Mouse (Mus musculus): ENCODE measurements at regions not wholly inside any gene's neighbourhood (a gene's known extent, or its start where the extent isn't known, plus 50 kb on each side); places are given as distances from the start of the nearest gene placed in this dataset.
"Not testable (repeated sequence)": the region's sequence is repeated elsewhere in the genome, so short reads cannot be mapped to it uniquely, and the experiment has no call there.

DNA sequence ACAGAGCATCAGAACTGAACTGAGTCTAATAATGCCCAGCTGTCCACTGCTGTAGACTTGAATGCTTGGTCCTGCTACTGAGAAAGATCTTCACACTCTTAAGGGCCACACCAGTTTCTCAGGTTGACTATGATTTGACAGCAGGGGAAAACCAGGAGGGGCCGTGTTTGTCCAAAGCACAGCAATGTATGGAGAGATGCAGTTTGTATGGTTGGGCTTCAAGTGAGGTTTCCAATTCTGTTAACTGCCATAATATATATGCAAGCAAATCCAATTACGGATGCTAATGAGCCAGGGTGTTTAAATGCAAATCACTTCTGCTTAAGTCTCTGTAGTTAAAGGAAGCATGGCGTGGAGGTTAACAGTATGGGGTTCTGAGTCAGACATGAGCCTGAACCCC is 157.2 kb upstream of the 1700056E22Rik start:
- ATAC-seq (ENCODE audit: extremely low read depth, insufficient number of reproducible peaks, low FRiP score, poor library complexity, severe bottlenecking): no peak

DNA sequence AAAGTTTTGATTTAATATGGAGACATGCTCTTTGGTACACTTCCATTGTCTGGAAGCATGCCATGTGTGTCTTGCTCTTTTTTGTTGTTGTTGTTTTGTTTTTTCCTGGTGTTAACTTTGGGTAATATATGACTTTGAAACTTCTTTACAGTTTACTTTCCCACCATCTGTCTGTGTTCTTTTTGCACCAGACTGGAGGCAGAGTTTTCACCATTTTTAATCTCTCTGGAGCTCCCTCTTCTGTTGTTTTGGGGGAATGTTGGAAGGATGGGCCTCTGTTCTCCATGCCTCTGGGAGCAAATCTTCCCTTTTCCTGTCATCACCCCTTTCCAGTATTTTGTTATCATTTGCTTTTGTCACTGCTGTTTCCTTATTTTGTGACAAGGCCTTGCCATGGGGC is 153.5 kb upstream of the 1700056E22Rik start:
- ATAC-seq (ENCODE audit: extremely low read depth, insufficient number of reproducible peaks, low FRiP score, poor library complexity, severe bottlenecking): no peak

DNA sequence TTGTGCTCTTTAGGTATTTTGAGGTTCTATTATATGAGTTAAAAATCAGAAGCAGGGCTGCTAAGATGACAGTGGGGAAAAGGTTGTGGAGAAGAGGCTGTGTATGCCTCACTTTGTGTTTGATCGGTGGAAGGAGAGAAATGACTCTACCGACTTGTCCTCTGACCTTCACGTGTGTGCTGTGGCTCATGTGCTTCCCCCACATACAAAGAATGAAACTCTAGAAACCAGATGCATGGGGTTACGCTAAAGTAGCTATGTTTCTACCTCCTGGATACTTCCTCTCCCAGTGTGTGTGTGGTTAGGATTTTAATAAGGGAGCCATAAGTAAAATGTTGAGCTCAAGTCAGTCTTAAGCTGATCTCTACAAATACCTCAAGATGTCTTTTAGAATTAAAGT is 148.1 kb upstream of the 1700056E22Rik start:
- ATAC-seq (ENCODE audit: extremely low read depth, insufficient number of reproducible peaks, low FRiP score, poor library complexity, severe bottlenecking): no peak

DNA sequence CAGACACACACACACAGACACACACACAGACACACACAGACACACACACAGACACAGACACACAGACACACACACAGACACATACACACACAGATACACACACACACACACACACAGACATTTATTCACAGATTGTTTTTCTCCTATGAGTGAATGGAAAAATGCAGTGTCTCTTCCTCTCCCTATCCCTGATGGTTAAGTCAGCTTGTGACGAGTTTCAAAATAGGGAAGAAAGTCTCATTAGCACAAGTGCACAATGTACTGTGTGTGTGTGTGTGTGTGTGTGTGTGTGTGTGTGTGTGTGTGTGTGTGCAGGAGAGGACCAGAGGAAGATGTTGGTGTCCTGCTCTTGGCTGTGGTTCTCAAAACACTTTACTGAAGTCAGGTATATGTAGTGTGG is 140.3 kb upstream of the 1700056E22Rik start:
- not testable (repeated sequence) for ATAC-seq (ENCODE audit: extremely low read depth, insufficient number of reproducible peaks, low FRiP score, poor library complexity, severe bottlenecking)

DNA sequence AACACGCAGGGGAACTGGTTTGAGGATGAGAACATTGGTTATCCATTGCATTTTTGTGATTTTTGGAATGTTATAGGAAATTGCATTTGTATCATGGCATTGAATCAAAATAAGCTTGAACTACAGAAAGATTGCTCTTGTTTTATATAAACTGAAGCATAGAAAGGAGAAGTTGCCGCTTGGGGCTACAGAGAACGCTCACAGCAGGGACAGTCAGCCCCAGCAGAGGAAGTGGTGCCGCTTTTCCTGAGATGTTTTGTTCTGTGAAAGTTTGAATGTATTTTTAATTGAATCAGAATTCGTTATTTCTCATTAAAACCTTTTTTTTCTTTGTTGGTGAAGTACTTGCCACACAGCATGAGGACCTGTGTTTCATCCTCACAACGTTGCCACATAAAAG is 139.6 kb upstream of the 1700056E22Rik start:
- ATAC-seq (ENCODE audit: extremely low read depth, insufficient number of reproducible peaks, low FRiP score, poor library complexity, severe bottlenecking): no peak

DNA sequence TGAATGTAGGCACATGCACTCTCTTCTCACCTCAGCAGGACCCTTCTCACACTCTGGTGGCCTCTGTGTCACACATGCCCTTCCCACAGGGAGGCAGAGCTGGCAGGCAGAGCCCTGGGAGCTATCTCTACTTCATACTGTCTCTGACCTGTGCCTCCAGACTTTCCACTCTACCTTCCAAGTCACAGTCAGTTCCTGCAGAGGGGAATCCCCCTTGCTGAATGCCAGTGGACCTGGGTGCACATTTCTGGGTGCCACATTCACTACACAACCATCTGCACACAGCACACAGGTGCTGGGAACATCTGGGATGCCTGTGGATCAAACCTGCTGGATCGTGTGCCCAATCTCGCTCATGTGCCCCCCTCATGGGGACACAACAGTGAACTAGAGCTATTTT is 138.9 kb upstream of the 1700056E22Rik start:
- ATAC-seq (ENCODE audit: extremely low read depth, insufficient number of reproducible peaks, low FRiP score, poor library complexity, severe bottlenecking): no peak

DNA sequence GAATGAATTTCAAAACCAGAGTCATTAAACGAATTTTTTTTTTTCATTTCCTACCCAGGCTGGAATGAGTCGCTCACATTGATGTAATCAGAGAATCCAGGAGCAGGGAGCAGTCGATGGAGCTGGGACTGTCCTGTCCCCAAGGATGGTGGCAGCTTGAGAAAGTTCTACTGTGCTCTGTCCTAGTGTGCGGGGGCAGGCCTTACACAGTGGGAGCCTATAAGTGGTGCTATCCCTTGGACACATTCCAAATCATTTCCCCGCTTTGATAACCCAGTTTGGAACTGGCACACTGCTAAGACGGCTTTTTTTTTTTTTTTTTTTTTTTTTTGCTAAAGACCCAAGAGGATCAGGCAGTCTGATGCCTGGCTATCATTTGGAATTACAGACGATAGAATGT is 137.5 kb upstream of the 1700056E22Rik start:
- no peak for ATAC-seq (ENCODE audit: extremely low read depth, insufficient number of reproducible peaks, low FRiP score, poor library complexity, severe bottlenecking)

DNA sequence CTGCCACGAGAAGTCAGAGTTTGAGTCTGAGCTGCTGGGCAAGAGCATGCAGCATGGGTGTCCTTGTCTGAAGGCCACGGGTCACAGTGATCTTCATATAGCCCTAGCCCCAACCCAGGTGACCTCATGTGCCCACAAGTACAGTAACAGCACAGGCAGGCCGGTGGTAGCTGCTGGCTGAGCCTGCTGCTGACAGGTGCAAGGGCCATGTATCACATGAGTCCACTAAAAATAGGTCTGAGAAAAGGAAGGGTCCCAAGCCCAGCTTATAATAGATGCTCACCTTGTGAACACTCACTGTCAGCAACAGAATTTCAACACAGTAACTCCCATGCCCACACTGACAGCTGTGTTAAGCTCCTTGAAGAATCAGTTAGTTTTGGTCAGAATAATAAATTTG is 136.8 kb upstream of the 1700056E22Rik start:
- ATAC-seq (ENCODE audit: extremely low read depth, insufficient number of reproducible peaks, low FRiP score, poor library complexity, severe bottlenecking): no peak

DNA sequence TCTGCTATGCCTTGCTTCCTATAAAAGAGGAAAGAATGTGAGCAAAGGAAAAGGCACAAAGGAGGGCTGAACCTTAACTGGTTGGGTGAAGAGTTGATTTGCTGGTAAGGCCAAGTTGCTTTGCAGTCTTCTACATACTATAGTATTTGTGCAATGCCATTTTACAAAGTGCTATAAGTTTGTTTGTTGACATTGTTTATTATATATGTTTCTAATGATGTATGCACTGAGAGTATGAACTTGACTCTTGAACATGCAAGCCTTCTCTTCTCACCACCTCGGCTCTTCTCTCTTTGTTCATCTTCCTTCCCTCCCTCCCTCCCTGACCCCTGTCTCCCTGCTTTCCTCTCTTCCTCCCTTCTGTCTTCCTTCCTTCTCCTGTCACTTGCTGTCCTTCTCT is 135.9 kb upstream of the 1700056E22Rik start:
- no peak for ATAC-seq (ENCODE audit: extremely low read depth, insufficient number of reproducible peaks, low FRiP score, poor library complexity, severe bottlenecking)

DNA sequence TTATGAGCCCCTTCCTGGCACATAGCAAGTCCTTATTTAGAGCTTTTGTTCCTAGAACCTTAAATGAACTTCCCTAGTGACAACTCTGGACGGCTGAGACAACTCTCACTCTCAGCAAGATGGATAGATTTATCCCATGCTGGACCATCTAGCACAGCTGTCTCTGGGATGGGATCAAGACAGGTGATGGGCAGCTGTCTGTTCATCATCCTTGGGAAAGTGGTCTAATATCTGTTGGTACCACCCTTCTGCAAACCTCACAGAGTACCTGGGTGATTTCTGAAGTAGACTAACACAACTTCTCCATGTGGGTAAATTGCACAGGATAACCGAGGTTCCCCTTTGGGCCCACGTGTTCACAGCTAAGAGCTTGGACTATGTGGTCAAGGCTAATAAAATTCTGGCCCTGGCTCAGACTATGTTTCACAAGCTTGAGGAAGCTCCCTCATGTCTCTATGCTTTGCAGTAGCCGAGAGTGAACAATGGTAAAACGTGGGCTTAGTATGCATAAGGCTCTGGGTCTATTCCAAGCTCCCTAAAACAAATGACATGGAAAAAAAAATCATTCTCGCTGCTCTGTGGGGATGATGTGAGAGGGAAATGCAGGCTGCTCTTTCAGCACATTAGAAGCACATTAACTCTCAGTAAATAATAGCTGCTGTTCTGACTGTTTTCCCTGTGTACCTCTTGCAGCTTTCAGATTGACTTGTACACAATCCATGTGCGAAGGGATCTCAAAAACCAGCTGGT is 135.1 kb upstream of the 1700056E22Rik start:
- ATAC-seq (ENCODE audit: extremely low read depth, insufficient number of reproducible peaks, low FRiP score, poor library complexity, severe bottlenecking): no peak

DNA sequence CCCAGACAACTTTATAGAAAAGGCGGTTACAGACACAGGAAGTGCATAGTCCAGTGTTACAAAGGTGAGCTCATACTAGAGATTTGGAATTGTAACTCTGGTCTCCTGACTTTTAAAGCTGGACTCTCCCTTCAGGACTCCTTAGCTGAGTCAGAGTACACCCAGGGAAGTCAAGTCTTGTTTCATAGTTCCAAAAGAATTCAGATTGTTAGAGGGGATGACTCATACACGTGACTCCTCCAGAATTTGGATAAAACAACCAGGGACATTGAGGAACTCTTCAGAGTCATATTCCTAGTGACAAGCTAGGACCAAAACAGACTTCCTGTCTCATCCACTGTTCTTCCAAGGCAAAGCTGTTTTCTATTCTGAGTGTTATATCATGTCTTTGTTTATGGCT is 132.8 kb upstream of the 1700056E22Rik start:
- no peak for ATAC-seq (ENCODE audit: extremely low read depth, insufficient number of reproducible peaks, low FRiP score, poor library complexity, severe bottlenecking)

DNA sequence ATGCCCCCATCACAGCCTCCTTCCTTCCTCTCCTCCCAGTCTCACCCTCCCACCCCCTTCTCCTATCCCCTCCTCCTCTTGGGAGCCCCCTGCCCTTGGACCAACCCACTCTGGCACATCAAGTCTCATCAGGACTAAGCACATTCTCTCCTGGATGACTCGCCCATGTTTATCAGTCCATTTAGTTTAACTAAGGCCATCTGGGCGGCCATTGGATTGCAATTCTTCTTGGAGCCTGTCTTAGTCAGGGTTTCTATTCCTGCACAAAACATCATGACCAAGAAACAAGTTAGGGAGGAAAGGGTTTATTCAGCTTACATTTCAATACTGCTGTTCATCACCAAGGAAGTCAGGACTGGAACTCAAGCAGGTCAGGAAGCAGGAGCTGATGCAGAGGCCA is 128.4 kb upstream of the 1700056E22Rik start:
- not testable (repeated sequence) for ATAC-seq (ENCODE audit: extremely low read depth, insufficient number of reproducible peaks, low FRiP score, poor library complexity, severe bottlenecking)

DNA sequence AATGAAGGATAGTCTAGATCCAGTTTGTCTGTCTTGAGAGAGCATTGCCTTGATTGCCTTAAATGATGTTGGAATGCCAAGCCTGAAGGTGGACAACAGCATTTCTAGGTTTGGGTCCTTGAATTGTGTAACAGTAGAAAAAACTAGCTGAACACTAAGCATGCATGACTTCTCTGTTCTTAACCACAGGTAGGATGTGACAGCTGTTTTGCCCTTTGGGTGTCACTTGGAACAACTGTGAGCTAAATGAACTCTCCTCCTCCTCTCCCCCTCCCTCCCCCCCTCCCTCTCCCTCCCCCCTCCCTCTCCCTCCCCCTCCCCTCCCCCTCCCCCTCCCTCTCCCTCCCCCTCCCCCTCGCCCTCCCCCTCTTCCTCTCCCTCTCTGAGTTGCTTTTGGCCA is 113.6 kb upstream of the 1700056E22Rik start:
- ATAC-seq (ENCODE audit: extremely low read depth, insufficient number of reproducible peaks, low FRiP score, poor library complexity, severe bottlenecking): no peak

DNA sequence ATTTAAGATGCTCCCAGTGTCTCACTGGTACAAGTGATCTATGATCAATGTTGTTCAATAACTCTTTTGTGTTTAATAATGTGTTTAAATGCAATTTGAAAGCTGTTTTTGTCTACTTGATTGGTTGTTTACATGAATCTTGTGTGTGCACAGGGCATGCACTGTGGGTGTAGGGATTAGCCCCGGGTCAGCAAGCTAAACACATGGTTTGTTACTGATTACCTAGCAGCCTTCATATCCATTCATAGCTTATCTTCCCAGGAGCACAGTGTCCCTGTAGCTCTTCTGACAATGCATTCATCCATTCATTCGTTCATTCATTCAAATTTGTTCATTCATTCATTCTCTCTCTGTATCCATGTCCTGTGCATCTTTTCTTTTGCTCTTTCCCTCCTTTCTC is 108.9 kb upstream of the 1700056E22Rik start:
- no peak for ATAC-seq (ENCODE audit: extremely low read depth, insufficient number of reproducible peaks, low FRiP score, poor library complexity, severe bottlenecking)

DNA sequence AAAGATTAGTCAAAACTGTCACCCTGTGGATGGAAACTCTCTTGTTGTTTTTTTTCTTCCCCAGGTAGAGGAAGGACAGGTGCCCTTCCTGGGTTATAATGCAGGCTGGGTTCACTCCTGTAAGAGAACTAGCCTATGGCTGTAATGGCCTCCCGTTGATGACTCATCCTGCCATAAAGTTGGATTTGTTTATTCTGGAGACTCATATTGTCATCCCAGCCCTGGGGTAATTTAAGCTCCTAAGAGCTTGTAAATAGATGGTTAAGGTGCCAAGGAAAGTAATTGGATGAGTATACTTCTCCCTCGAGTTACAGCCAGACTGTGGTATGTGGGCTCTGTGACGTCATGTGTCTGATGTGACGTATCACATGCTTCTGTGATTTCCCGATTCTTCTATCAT is 106.4 kb upstream of the 1700056E22Rik start:
- ATAC-seq (ENCODE audit: extremely low read depth, insufficient number of reproducible peaks, low FRiP score, poor library complexity, severe bottlenecking): no peak

DNA sequence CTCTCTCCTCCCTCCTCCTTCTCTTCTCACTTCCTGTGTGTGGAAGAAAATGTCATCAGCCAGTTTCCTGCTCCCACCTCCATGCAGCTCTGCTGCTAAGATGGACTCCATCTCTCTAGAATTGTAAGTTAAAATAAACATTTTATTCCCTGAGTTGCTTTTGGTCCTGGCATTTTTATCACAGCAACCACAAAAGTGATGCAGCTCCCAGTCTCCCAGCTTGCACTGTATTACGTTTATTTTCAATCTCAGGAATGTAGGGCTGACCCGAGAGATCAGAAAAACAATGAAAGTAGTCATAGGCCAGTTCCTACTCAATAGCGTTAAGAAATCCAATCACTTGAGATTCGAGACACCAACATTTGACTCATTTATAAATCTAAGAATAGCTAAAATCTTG is 106.0 kb upstream of the 1700056E22Rik start:
- ATAC-seq (ENCODE audit: extremely low read depth, insufficient number of reproducible peaks, low FRiP score, poor library complexity, severe bottlenecking): no peak

DNA sequence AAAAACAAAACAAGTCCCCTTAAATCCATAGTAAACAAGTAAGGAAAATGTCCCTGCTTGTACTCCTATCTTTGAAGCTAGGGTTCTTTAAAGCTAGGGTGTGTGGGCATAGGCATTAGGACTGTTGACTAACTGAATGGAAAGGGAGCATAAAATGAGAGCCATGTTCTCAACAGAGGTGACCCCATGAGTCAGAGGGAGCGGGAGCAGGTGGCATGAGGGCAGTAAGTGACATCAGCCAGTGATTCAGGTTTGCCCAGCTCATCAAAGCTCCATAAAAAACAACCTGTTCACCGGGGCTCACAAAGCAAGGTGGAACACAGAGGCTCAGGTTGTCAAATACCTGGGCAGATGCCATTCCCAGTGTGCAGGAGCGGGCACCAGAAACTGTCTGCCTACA is 104.6 kb upstream of the 1700056E22Rik start:
- ATAC-seq (ENCODE audit: extremely low read depth, insufficient number of reproducible peaks, low FRiP score, poor library complexity, severe bottlenecking): no peak

DNA sequence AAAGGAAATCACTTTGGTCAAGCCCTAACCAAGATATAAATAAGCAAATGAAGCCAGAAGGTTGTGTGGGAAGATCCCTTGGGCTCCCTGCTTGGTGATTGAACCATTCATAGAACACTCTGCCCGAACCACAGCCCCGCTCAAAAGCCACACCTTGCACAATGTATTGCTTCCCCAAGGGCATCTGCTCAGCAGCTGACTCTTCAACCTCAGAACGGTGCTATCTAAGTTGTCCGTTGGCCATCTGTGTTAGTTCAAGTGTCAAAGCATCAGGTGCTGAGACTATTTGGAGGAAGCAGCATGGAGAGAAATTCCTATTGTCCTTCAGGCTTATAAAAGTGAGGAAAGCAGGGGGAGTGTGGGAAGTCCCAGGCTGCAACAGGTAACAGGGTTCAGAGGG is 96.8 kb upstream of the 1700056E22Rik start:
- no peak for ATAC-seq (ENCODE audit: extremely low read depth, insufficient number of reproducible peaks, low FRiP score, poor library complexity, severe bottlenecking)

DNA sequence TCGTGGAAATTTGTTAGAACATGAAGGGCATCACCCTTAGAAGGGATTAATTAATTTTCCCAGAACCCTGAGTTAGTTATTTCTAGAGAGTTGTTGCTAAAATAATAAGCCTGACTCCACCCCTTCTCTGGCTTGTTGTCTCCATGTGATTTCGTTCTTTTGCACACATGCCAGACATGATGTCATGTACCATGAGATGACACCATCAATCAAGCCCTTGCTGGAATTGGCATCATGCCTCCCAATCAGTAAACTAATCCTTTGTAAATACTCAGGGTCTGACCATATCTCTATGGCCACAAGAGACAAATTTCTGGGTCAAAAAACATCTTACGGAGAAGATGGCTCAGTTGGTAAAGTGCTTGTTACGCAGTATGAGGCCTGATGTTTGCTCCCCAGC is 93.2 kb upstream of the 1700056E22Rik start:
- ATAC-seq (ENCODE audit: extremely low read depth, insufficient number of reproducible peaks, low FRiP score, poor library complexity, severe bottlenecking): no peak

DNA sequence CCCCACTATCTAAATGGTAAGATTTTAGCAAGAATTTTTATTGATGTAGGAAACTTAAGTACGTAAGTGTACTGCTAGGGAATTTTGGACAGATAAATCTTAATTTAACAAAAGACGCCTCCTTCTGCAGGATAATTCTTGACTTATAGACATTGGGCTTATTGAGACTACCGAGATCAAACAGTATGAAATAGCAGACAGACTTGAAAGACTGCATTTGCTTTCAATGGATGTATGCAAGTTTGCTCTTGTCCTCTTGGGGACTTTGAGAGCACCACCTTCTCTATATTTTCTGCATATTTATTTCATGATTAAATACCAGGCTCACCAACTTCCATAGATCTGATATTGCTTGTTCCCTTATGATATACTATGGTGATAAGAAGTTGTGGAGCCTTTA is 92.8 kb upstream of the 1700056E22Rik start:
- ATAC-seq (ENCODE audit: extremely low read depth, insufficient number of reproducible peaks, low FRiP score, poor library complexity, severe bottlenecking): no peak
